Mouse (Mus musculus): ENCODE data around the gene Zfp646. TPM values are rescaled to one million over a fixed set of nuclear protein-coding genes. Genes with fewer than 3 reads are reported as not detected.

The Zfp646 gene
- polyA plus RNA-seq, 1 experiment: 61.3 TPM

- Histone ChIP-seq H3K4me1 (replicated peaks; ENCODE audit: control insufficient read depth, insufficient read depth, low read length) (peaks cover 2% of the 10 kb centered on the region; the same call in 1 of the 2 replicates), H3K36me3 (ENCODE audit: control insufficient read depth, insufficient read depth, low read length) (peaks cover 12% of the 10 kb centered on the region), H3K4me3 (ENCODE audit: control insufficient read depth, insufficient read depth, low read length) (no peak overlapping the region), H3K27me3 (ENCODE audit: control insufficient read depth, insufficient read depth, low read length) (no peaks in the 10 kb centered on the region), H3K27ac (ENCODE audit: control insufficient read depth, insufficient read depth, low read length) (no peak overlapping the region)
- 90% methylated on average over 3 of the region's 3 CpGs for WGBS
- DNase-seq: no peak
- TF ChIP-seq CTCF (IDR thresholded peaks at IDR 0.05; ENCODE audit: borderline replicate concordance, control insufficient read depth, extremely low read depth, insufficient read depth, low read length, poor library complexity): no peak
Measured at GRCm38 (mm10) chr7:127869149-127869810, 6.7 kb upstream of the Zfp646 start.

GRCm38 (mm10) chr7:127870136-127870821 is 5.7 kb upstream of the Zfp646 start:
- H3K27me3 ChIP-seq (ENCODE audit: control insufficient read depth, insufficient read depth, low read length): no peaks in the 10 kb centered on the region
- peaks cover 12% of the 10 kb centered on the region for H3K36me3 ChIP-seq (ENCODE audit: control insufficient read depth, insufficient read depth, low read length)
- no peak for DNase-seq
- 88% methylated on average over 5 of the region's 5 CpGs for WGBS
- TF ChIP-seq CTCF (IDR thresholded peaks at IDR 0.05; ENCODE audit: borderline replicate concordance, control insufficient read depth, extremely low read depth, insufficient read depth, low read length, poor library complexity) (no peak), POLR2A (IDR thresholded peaks at IDR 0.05; ENCODE audit: control insufficient read depth, extremely low read depth, insufficient read depth, low read length, poor library complexity) (no peak)
- no peak overlapping the region for H3K27ac ChIP-seq (ENCODE audit: control insufficient read depth, insufficient read depth, low read length)
- peaks cover 6% of the 10 kb centered on the region; the same call in 1 of the 2 replicates for H3K4me1 ChIP-seq (replicated peaks; ENCODE audit: control insufficient read depth, insufficient read depth, low read length)
- no peak overlapping the region for H3K4me3 ChIP-seq (ENCODE audit: control insufficient read depth, insufficient read depth, low read length)

GRCm38 (mm10) chr7:127874812-127875626 is 1.0 kb upstream of the Zfp646 start:
- H3K36me3 ChIP-seq (ENCODE audit: control insufficient read depth, insufficient read depth, low read length): peaks cover 13% of the 10 kb centered on the region
- DNase-seq: no peak
- H3K27me3 ChIP-seq (ENCODE audit: control insufficient read depth, insufficient read depth, low read length): no peaks in the 10 kb centered on the region
- peak overlapping the region; percentile 89 for H3K4me3 ChIP-seq (ENCODE audit: control insufficient read depth, insufficient read depth, low read length)
- H3K27ac ChIP-seq (ENCODE audit: control insufficient read depth, insufficient read depth, low read length): peak overlapping the region; percentile 15; the same call in 1 of the 2 replicates
- peaks cover 6% of the 10 kb centered on the region for H3K4me1 ChIP-seq (replicated peaks; ENCODE audit: control insufficient read depth, insufficient read depth, low read length)
- 4% methylated on average over 20 of the region's 20 CpGs for WGBS
- no peak for TF ChIP-seq CTCF (IDR thresholded peaks at IDR 0.05; ENCODE audit: borderline replicate concordance, control insufficient read depth, extremely low read depth, insufficient read depth, low read length, poor library complexity)
- TF ChIP-seq POLR2A (IDR thresholded peaks at IDR 0.05; ENCODE audit: control insufficient read depth, extremely low read depth, insufficient read depth, low read length, poor library complexity): no peak

GRCm38 (mm10) chr7:127875627-127876001 is 407 bp upstream of the Zfp646 start:
- DNase-seq: peak; percentile 92
- peaks cover 18% of the 10 kb centered on the region for H3K36me3 ChIP-seq (ENCODE audit: control insufficient read depth, insufficient read depth, low read length)
- no peaks in the 10 kb centered on the region for H3K27me3 ChIP-seq (ENCODE audit: control insufficient read depth, insufficient read depth, low read length)
- H3K27ac ChIP-seq (ENCODE audit: control insufficient read depth, insufficient read depth, low read length): peak overlapping the region; percentile 82
- H3K4me1 ChIP-seq (replicated peaks; ENCODE audit: control insufficient read depth, insufficient read depth, low read length): peaks cover 6% of the 10 kb centered on the region
- 0% methylated on average over 43 of the region's 43 CpGs for WGBS
- 0 out of 2 replicates have a peak, but pooled peaks have one; percentile 18 for TF ChIP-seq CTCF (IDR thresholded peaks at IDR 0.05; ENCODE audit: borderline replicate concordance, control insufficient read depth, extremely low read depth, insufficient read depth, low read length, poor library complexity)
- no peak for TF ChIP-seq POLR2A (IDR thresholded peaks at IDR 0.05; ENCODE audit: control insufficient read depth, extremely low read depth, insufficient read depth, low read length, poor library complexity)
- H3K4me3 ChIP-seq (ENCODE audit: control insufficient read depth, insufficient read depth, low read length): peak overlapping the region; percentile 89

GRCm38 (mm10) chr7:127876467-127877348 is 687 bp downstream of the Zfp646 start, which contains the start of gene Zfp668:
Gene Zfp668, minus strand, starts transcription at chr7:127876828.
- WGBS: under 1% methylated on average over 60 of the region's 60 CpGs
- peaks cover 29% of the 10 kb centered on the region for H3K36me3 ChIP-seq (ENCODE audit: control insufficient read depth, insufficient read depth, low read length)
- peak; percentile 83 for DNase-seq
- H3K4me3 ChIP-seq (ENCODE audit: control insufficient read depth, insufficient read depth, low read length): peak within 1 kb of the TSS; percentile 89
- no peaks in the 10 kb centered on the region for H3K27me3 ChIP-seq (ENCODE audit: control insufficient read depth, insufficient read depth, low read length)
- TF ChIP-seq CTCF (IDR thresholded peaks at IDR 0.05; ENCODE audit: borderline replicate concordance, control insufficient read depth, extremely low read depth, insufficient read depth, low read length, poor library complexity) (peak; percentile 20; the same call in 1 of the 2 replicates), POLR2A (IDR thresholded peaks at IDR 0.05; ENCODE audit: control insufficient read depth, extremely low read depth, insufficient read depth, low read length, poor library complexity) (peak; percentile 49; the same call in 1 of the 2 replicates)
- H3K4me1 ChIP-seq (replicated peaks; ENCODE audit: control insufficient read depth, insufficient read depth, low read length): peaks cover 6% of the 10 kb centered on the region
- H3K27ac ChIP-seq (ENCODE audit: control insufficient read depth, insufficient read depth, low read length): peak within 1 kb of the TSS; percentile 82
